Mouse (Mus musculus) forebrain, embryonic 12.5 days (tissue): Measurements from ENCODE around the gene Il12b. TPM values are rescaled to one million over a fixed set of nuclear protein-coding genes. Genes with fewer than 3 reads are reported as not detected.
"Not testable (repeated sequence)": the region's sequence is repeated elsewhere in the genome, so short reads cannot be mapped to it uniquely, and the experiment has no call there.

Experiments
- ATAC-seq: fragments of 200-750 bp; cut with Nextera tagmentation; 2 replicates; pipeline ENCODE4 v1.8.0; 2017; ENCODE audit warnings: moderate TSS enrichment; ENCODE audit not compliant: low FRiP score
- H3K27ac ChIP-seq: fragments of 300-500 bp; sonication (generic); 2 replicates; pipeline ENCODE4 v1.5.1; 2016; ENCODE audit warnings: mild to moderate bottlenecking
- H3K27me3 ChIP-seq: fragments of 300-500 bp; sonication (generic); 2 replicates; pipeline ENCODE4 v1.6.1; 2016; ENCODE audit warnings: mild to moderate bottlenecking
- H3K36me3 ChIP-seq: fragments of 300-500 bp; sonication (generic); replicated peaks from 2 replicates; pipeline ENCODE4 v1.6.1; 2016; ENCODE audit warnings: mild to moderate bottlenecking
- H3K4me1 ChIP-seq: fragments of 300-500 bp; sonication (generic); 2 replicates; pipeline ENCODE4 v1.6.1; 2016
- H3K4me2 ChIP-seq: fragments of 300-500 bp; sonication (generic); 2 replicates; pipeline ENCODE4 v1.6.1; 2016; ENCODE audit warnings: mild to moderate bottlenecking, moderate library complexity
- H3K4me3 ChIP-seq: fragments of 300-500 bp; sonication (generic); replicated peaks from 2 replicates; pipeline ENCODE4 v1.5.1; 2016; ENCODE audit warnings: mild to moderate bottlenecking
- H3K9ac ChIP-seq: fragments of 300-500 bp; sonication (generic); 2 replicates; pipeline ENCODE4 v1.6.1; 2016; ENCODE audit warnings: mild to moderate bottlenecking
- H3K9me3 ChIP-seq: fragments of 300-500 bp; sonication (generic); 2 replicates; pipeline ENCODE4 v1.6.1; 2016
- WGBS: fragments of 180-500 bp; shearing (Covaris S2); methylation state at CpG from one replicate; pipeline ENCODE4 v1.1.7; 2016; 5-methylcytosine and 5-hydroxymethylcytosine counted together
- polyA plus RNA-seq: library from polyadenylated mRNA; unstranded; fragments of >200 nt; fragmentation: Nextera tagmentation; extraction: Ambion mirVana; gene quantifications from 2 replicates; pipeline ENCODE4 v1.2.1, GENCODE M21; 2016

Gene Il12b
- polyA plus RNA-seq, 1 experiment from 2014 or later, result not detected

GRCm38 (mm10) chr11:44417403-44417802 is 17.5 kb downstream of the Il12b start:
- no peak for ATAC-seq
- no peak overlapping the region for H3K4me3 ChIP-seq
- no peaks in the 10 kb centered on the region for H3K36me3 ChIP-seq
- WGBS, result 83% methylated on average over 1 of the region's 1 CpGs
- no peak overlapping the region for H3K4me2 ChIP-seq
- H3K27ac ChIP-seq, result no peak overlapping the region
- no peaks in the 10 kb centered on the region for H3K4me1 ChIP-seq
- no peaks in the 10 kb centered on the region for H3K9me3 ChIP-seq
- no peaks in the 10 kb centered on the region for H3K27me3 ChIP-seq
- no peak overlapping the region for H3K9ac ChIP-seq

- no peak overlapping the region for H3K27ac ChIP-seq
Measured at GRCm38 (mm10) chr11:44422337-44423111, 22.7 kb downstream of the Il12b start.

GRCm38 (mm10) chr11:44423261-44423660 is 23.4 kb downstream of the Il12b start:
- Histone ChIP-seq H3K4me1 (peaks cover 3% of the 10 kb centered on the region; the same call in 1 of the 2 replicates), H3K27me3 (no peaks in the 10 kb centered on the region), H3K27ac (no peak overlapping the region), H3K9ac (no peak overlapping the region), H3K36me3 (no peaks in the 10 kb centered on the region), H3K4me3 (no peak overlapping the region), H3K4me2 (no peak overlapping the region), H3K9me3 (no peaks in the 10 kb centered on the region)
- no peak for ATAC-seq
- WGBS, result 68% methylated on average over 6 of the region's 6 CpGs

More at GRCm38 (mm10) chr11:44422337-44423111, 22.7 kb downstream of the Il12b start:
- Histone ChIP-seq H3K4me3 (no peak overlapping the region), H3K4me1 (peaks cover 3% of the 10 kb centered on the region; the same call in 1 of the 2 replicates), H3K9ac (no peak overlapping the region), H3K4me2 (no peak overlapping the region), H3K9me3 (no peaks in the 10 kb centered on the region), H3K27me3 (no peaks in the 10 kb centered on the region), H3K36me3 (no peaks in the 10 kb centered on the region)
- 75% methylated on average over 10 of the region's 10 CpGs for WGBS
- ATAC-seq, result no peak

GRCm38 (mm10) chr11:44423955-44424354 is 24.1 kb downstream of the Il12b start:
- ATAC-seq, result no peak
- Histone ChIP-seq H3K4me2 (no peak overlapping the region), H3K4me1 (peaks cover 3% of the 10 kb centered on the region; the same call in 1 of the 2 replicates), H3K36me3 (no peaks in the 10 kb centered on the region), H3K27ac (no peak overlapping the region), H3K27me3 (no peaks in the 10 kb centered on the region), H3K9ac (no peak overlapping the region), H3K4me3 (no peak overlapping the region), H3K9me3 (no peaks in the 10 kb centered on the region)
- 68% methylated on average over 5 of the region's 5 CpGs for WGBS

GRCm38 (mm10) chr11:44425006-44425405 is 25.1 kb downstream of the Il12b start:
- H3K27ac ChIP-seq, result no peak overlapping the region
- no peak overlapping the region for H3K9ac ChIP-seq
- no peaks in the 10 kb centered on the region for H3K36me3 ChIP-seq
- H3K4me2 ChIP-seq, result no peak overlapping the region
- no peak overlapping the region for H3K4me3 ChIP-seq
- H3K4me1 ChIP-seq, result peaks cover 3% of the 10 kb centered on the region; the same call in 1 of the 2 replicates
- WGBS, result 90% methylated on average over 8 of the region's 8 CpGs
- ATAC-seq, result no peak
- H3K27me3 ChIP-seq, result no peaks in the 10 kb centered on the region
- no peaks in the 10 kb centered on the region for H3K9me3 ChIP-seq

GRCm38 (mm10) chr11:44425626-44426025 is 25.8 kb downstream of the Il12b start:
- 73% methylated on average over 6 of the region's 6 CpGs for WGBS
- no peaks in the 10 kb centered on the region for H3K36me3 ChIP-seq

GRCm38 (mm10) chr11:44427951-44428350 is 28.1 kb downstream of the Il12b start:
- 79% methylated on average over 2 of the region's 2 CpGs for WGBS
- H3K9ac ChIP-seq, result no peak overlapping the region
- peaks cover 3% of the 10 kb centered on the region; the same call in 1 of the 2 replicates for H3K4me1 ChIP-seq
- no peak overlapping the region for H3K4me3 ChIP-seq
- H3K9me3 ChIP-seq, result no peaks in the 10 kb centered on the region
- H3K27ac ChIP-seq, result no peak overlapping the region
- no peaks in the 10 kb centered on the region for H3K27me3 ChIP-seq
- H3K4me2 ChIP-seq, result no peak overlapping the region
- H3K36me3 ChIP-seq, result no peaks in the 10 kb centered on the region
- no peak for ATAC-seq

More at GRCm38 (mm10) chr11:44425626-44426025, 25.8 kb downstream of the Il12b start:
- Histone ChIP-seq H3K4me1 (peaks cover 3% of the 10 kb centered on the region; the same call in 1 of the 2 replicates), H3K9ac (no peak overlapping the region), H3K4me2 (no peak overlapping the region), H3K27me3 (no peaks in the 10 kb centered on the region), H3K4me3 (no peak overlapping the region), H3K27ac (no peak overlapping the region), H3K9me3 (no peaks in the 10 kb centered on the region)
- ATAC-seq, result no peak

GRCm38 (mm10) chr11:44430036-44430435 is 30.2 kb downstream of the Il12b start:
- no peak overlapping the region for H3K4me3 ChIP-seq
- H3K9ac ChIP-seq, result no peak overlapping the region
- H3K4me2 ChIP-seq, result no peak overlapping the region
- ATAC-seq, result no peak
- H3K27ac ChIP-seq, result no peak overlapping the region
- H3K36me3 ChIP-seq, result no peaks in the 10 kb centered on the region
- no peaks in the 10 kb centered on the region for H3K9me3 ChIP-seq
- no peaks in the 10 kb centered on the region for H3K27me3 ChIP-seq
- no peaks in the 10 kb centered on the region for H3K4me1 ChIP-seq
- WGBS, result 89% methylated on average over 3 of the region's 3 CpGs

- no peak for ATAC-seq
- Histone ChIP-seq H3K36me3 (no peaks in the 10 kb centered on the region), H3K27ac (no peak overlapping the region), H3K9ac (no peak overlapping the region), H3K4me2 (no peak overlapping the region), H3K4me3 (no peak overlapping the region), H3K4me1 (no peaks in the 10 kb centered on the region), H3K9me3 (no peaks in the 10 kb centered on the region), H3K27me3 (no peaks in the 10 kb centered on the region)
- 93% methylated on average over 6 of the region's 6 CpGs for WGBS
Measured at GRCm38 (mm10) chr11:44437786-44438185, 37.9 kb downstream of the Il12b start.

- ATAC-seq, result no peak
- Histone ChIP-seq H3K9me3 (no peaks in the 10 kb centered on the region), H3K27me3 (no peaks in the 10 kb centered on the region), H3K27ac (no peak overlapping the region), H3K9ac (no peak overlapping the region), H3K36me3 (peaks cover 9% of the 10 kb centered on the region), H3K4me3 (no peak overlapping the region), H3K4me2 (no peak overlapping the region), H3K4me1 (no peaks in the 10 kb centered on the region)
Measured at GRCm38 (mm10) chr11:44451046-44451445, 51.2 kb downstream of the Il12b start.

- H3K4me3 ChIP-seq, H3K4me1 ChIP-seq, H3K27ac ChIP-seq, H3K4me2 ChIP-seq, H3K27me3 ChIP-seq, H3K9me3 ChIP-seq, ATAC-seq, H3K9ac ChIP-seq: not testable (repeated sequence)
- 93% methylated on average over 5 of the region's 5 CpGs for WGBS
- H3K36me3 ChIP-seq, result peaks cover 18% of the 10 kb centered on the region
Measured at GRCm38 (mm10) chr11:44452016-44452415, 52.2 kb downstream of the Il12b start.

- Histone ChIP-seq H3K9ac (no peak overlapping the region), H3K4me2 (no peak overlapping the region), H3K36me3 (peaks cover 23% of the 10 kb centered on the region), H3K27me3 (no peaks in the 10 kb centered on the region), H3K27ac (no peak overlapping the region), H3K4me3 (no peak overlapping the region), H3K9me3 (no peaks in the 10 kb centered on the region), H3K4me1 (no peaks in the 10 kb centered on the region)
- WGBS, result 63% methylated on average over 2 of the region's 2 CpGs
- no peak for ATAC-seq
Measured at GRCm38 (mm10) chr11:44453423-44453822, 53.6 kb downstream of the Il12b start.

- H3K4me2 ChIP-seq, result no peak overlapping the region
- H3K9me3 ChIP-seq, result no peaks in the 10 kb centered on the region
- no peak for ATAC-seq
- H3K9ac ChIP-seq, result no peak overlapping the region
- peaks cover 40% of the 10 kb centered on the region for H3K36me3 ChIP-seq
- no peaks in the 10 kb centered on the region for H3K27me3 ChIP-seq
- no peak overlapping the region for H3K27ac ChIP-seq
- 79% methylated on average over 6 of the region's 6 CpGs for WGBS
- H3K4me3 ChIP-seq, result no peak overlapping the region
- H3K4me1 ChIP-seq, result no peaks in the 10 kb centered on the region
Measured at GRCm38 (mm10) chr11:44461493-44461892, 61.6 kb downstream of the Il12b start.
